Mouse (Mus musculus) G1E (cell line): ENCODE results near the gene Dync1li1.

ENCODE experiments used
- CTCF ChIP-seq: IDR thresholded peaks from 2 replicates; pipeline ENCODE4 v1.5.1; 2012; ENCODE audit warnings: low read depth, low read length, inconsistent platforms, mixed read lengths
- TAL1 ChIP-seq: conservative IDR thresholded peaks from 2 replicates; pipeline ENCODE4 v1.6.1; 2012; ENCODE audit warnings: low read depth, low read length, inconsistent platforms, mixed read lengths

DNA sequence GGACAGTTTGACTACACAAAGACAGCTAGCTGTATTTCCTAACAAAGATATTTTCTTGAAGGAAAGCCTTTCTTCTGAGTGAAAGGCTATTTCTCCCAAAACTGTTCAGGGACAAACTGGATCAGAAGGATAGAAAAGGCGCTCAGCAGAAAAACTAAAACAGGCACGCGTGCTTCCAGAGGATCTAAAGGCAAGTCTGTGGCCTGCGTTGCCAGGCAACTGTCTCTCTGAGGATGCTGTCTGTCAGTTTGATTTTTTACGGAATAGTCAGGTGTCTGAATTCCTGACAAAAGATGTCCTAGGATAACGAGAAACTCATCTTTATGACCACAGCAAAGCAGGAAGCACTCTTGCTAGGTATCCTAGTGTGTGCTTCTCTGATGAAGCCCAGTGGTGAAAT lies 28.1 kb upstream of the Dync1li1 start:
- TF ChIP-seq CTCF (no peak), TAL1 (no peak)
